Mouse (Mus musculus) limb, embryonic 13.5 days (tissue): Measurements from ENCODE around the gene Ank. TPM values are rescaled to one million over a fixed set of nuclear protein-coding genes. Genes with fewer than 3 reads are reported as not detected.

Experiments
- ATAC-seq: fragments of 200-750 bp; cut with Nextera tagmentation; 2 replicates; pipeline ENCODE4 v1.8.0; 2017; ENCODE audit warnings: low read depth, moderate number of reproducible peaks, moderate TSS enrichment; ENCODE audit not compliant: low FRiP score
- H3K27ac ChIP-seq: fragments of 300-500 bp; sonication (generic); 2 replicates; pipeline ENCODE4 v1.5.1; 2015; ENCODE audit warnings: inconsistent platforms, mild to moderate bottlenecking, moderate library complexity
- H3K27me3 ChIP-seq: fragments of 300-500 bp; sonication (generic); 2 replicates; pipeline ENCODE4 v1.6.1; 2015; ENCODE audit warnings: mild to moderate bottlenecking, inconsistent platforms
- H3K36me3 ChIP-seq: fragments of 300-500 bp; sonication (generic); 2 replicates; pipeline ENCODE4 v1.6.1; 2015; ENCODE audit warnings: inconsistent platforms, mild to moderate bottlenecking, moderate library complexity
- H3K4me1 ChIP-seq: fragments of 300-500 bp; sonication (generic); 2 replicates; pipeline ENCODE4 v1.6.1; 2015; ENCODE audit warnings: inconsistent platforms
- H3K4me2 ChIP-seq: fragments of 300-500 bp; sonication (generic); replicated peaks from 2 replicates; pipeline ENCODE4 v1.6.1; 2015; ENCODE audit warnings: inconsistent platforms, mild to moderate bottlenecking, moderate library complexity
- H3K4me3 ChIP-seq: fragments of 300-500 bp; sonication (generic); 2 replicates; pipeline ENCODE4 v1.5.1; 2015; ENCODE audit warnings: moderate library complexity, mild to moderate bottlenecking, inconsistent platforms
- H3K9ac ChIP-seq: fragments of 300-500 bp; sonication (generic); 2 replicates; pipeline ENCODE4 v1.6.1; 2015; ENCODE audit warnings: mild to moderate bottlenecking, inconsistent platforms
- H3K9me3 ChIP-seq: fragments of 300-500 bp; sonication (generic); 2 replicates; pipeline ENCODE4 v1.6.1; 2016; ENCODE audit warnings: inconsistent platforms
- WGBS: fragments of 180-500 bp; shearing (Covaris S2); methylation state at CpG from one replicate; pipeline ENCODE4 v1.1.7; 2015; 5-methylcytosine and 5-hydroxymethylcytosine counted together
- polyA plus RNA-seq: library from polyadenylated mRNA; unstranded; fragments of >200 nt; fragmentation: Nextera tagmentation; extraction: Ambion mirVana; gene quantifications from 2 replicates; pipeline ENCODE4 v1.2.1, GENCODE M21; 2015

Gene Ank
- polyA plus RNA-seq, 1 experiment from 2014 or later = 7.0 TPM

DNA sequence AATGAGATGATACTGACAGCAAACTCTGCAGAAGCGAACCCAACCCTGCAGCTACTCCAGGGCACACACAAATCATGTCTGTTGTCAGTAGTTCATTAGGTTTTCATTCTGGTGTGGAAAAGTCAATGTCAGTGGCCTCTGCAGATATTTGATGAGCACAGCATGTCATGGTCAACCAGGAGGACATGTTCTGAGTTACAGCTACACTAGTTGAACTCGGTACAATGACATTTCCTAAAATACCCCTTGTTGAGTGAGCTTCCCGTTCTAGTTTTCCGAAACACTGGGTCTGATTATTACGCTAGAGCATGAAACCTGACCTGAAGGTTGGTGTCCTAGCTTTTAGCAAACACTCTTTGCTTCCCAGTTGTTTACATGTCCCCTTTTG, 119.6 kb downstream of the Ank start:
- H3K4me3 ChIP-seq = no peak overlapping the region
- H3K27me3 ChIP-seq = no peaks in the 10 kb centered on the region
- no peak overlapping the region for H3K4me2 ChIP-seq
- H3K36me3 ChIP-seq = peaks cover 31% of the 10 kb centered on the region
- no peaks in the 10 kb centered on the region for H3K9me3 ChIP-seq
- WGBS = 90% methylated on average over 5 of the region's 5 CpGs
- ATAC-seq = no peak
- H3K9ac ChIP-seq = no peak overlapping the region
- no peak overlapping the region for H3K27ac ChIP-seq
- no peaks in the 10 kb centered on the region for H3K4me1 ChIP-seq

DNA sequence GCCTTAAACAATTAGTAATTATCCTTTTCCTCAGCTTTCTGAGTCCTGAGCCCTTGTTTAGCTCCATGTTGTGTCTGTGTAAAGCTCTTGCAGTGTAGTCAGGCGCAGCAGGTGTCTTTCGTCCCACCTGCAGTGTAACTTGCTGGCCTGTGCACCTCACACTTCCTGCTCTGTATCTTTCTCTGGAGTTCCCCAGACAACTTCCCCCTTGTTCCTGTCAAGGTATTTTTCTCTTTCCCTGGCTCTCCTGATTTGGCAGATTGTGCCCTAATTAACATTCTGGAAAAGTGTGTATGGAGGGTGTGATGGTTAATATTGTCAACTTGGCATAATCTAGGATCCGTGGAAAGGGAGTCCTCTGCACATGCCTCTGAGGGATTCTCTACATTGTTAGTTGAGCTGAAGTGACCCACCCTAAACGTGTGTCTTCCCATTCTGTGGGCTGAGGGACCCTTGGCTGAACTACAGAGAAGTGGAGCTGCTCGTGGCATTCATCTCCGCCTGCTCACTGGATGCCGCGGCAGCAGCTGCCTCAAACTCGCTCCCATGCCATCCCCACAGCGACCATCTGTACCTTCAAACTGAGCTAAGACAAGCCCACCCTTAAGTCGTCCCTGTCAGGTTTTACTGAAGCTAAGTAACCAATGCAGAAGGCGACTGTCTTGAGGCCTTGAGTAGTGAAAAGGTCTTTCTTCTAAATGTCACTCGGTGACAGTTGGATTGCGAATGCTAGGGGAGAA, 121.8 kb downstream of the Ank start:
- H3K27me3 ChIP-seq = no peaks in the 10 kb centered on the region
- no peaks in the 10 kb centered on the region for H3K4me1 ChIP-seq
- ATAC-seq = no peak
- 82% methylated on average over 14 of the region's 14 CpGs for whole genome bisulfite sequencing
- H3K9ac ChIP-seq = no peak overlapping the region
- H3K36me3 ChIP-seq = peaks cover 42% of the 10 kb centered on the region
- H3K27ac ChIP-seq = no peak overlapping the region
- H3K9me3 ChIP-seq = no peaks in the 10 kb centered on the region
- no peak overlapping the region for H3K4me2 ChIP-seq
- H3K4me3 ChIP-seq = no peak overlapping the region

DNA sequence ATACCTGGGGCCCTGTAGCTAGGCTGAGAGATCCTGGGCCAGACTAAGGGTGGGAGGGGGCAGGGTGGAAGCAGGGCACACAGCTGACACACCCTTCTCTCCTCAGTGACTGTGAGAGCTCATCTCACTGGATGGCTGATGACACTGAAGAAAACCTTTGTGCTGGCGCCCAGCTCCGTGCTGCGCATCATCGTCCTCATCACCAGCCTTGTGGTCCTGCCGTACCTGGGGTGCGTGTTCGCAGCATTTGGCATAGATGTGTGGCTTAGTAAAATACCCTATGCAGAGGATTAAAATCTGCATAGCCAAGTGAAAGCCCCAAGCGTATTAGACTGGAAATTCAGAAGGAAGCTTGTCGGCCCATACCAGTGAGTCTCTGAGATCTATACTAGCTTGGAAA, 124.3 kb downstream of the Ank start:
- H3K9me3 ChIP-seq = no peaks in the 10 kb centered on the region
- no peak overlapping the region for H3K4me2 ChIP-seq
- 96% methylated on average over 9 of the region's 9 CpGs for WGBS
- no peak overlapping the region for H3K4me3 ChIP-seq
- peaks cover 10% of the 10 kb centered on the region for H3K4me1 ChIP-seq
- H3K27me3 ChIP-seq = no peaks in the 10 kb centered on the region
- H3K36me3 ChIP-seq = peaks cover 48% of the 10 kb centered on the region
- no peak overlapping the region for H3K27ac ChIP-seq
- H3K9ac ChIP-seq = no peak overlapping the region
- no peak for ATAC-seq

DNA sequence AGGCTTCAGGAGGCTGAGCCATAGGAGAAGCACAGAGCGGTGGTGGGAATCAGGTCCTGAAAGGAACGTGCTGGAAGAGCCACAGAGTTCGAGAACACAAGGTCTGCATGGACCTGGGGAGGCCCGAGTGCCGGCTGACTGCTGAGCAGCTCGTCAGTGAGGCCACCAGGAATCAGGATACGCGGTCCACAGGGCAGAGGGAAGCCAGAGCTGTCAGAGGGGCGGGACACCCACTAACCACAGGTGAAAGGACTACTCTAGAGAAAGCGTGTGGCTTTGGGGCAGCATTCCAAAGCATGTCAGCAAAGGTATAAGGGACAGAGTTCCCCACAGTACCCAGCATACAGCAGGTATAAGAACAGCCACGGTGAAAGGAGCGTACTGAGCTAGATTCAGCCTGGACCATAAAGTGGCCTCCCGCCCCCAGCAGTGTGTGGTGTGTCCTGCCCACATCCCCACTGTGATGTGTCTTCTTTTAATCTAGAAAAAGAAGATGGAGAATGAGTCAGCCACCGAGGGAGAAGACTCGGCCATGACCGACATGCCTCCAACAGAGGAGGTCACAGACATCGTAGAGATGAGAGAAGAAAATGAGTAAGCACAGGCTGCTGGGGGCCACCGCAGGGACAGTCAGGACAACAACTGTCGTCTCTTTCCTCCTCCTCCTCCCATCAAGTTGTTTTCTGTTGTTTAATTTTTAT, 126.3 kb downstream of the Ank start:
- Histone ChIP-seq H3K9ac (no peak overlapping the region), H3K27ac (no peak overlapping the region), H3K27me3 (no peaks in the 10 kb centered on the region), H3K4me1 (peaks cover 21% of the 10 kb centered on the region), H3K4me3 (no peak overlapping the region), H3K36me3 (peaks cover 48% of the 10 kb centered on the region), H3K4me2 (no peak overlapping the region), H3K9me3 (no peaks in the 10 kb centered on the region)
- no peak for ATAC-seq
- 89% methylated on average over 19 of the region's 19 CpGs for WGBS

DNA sequence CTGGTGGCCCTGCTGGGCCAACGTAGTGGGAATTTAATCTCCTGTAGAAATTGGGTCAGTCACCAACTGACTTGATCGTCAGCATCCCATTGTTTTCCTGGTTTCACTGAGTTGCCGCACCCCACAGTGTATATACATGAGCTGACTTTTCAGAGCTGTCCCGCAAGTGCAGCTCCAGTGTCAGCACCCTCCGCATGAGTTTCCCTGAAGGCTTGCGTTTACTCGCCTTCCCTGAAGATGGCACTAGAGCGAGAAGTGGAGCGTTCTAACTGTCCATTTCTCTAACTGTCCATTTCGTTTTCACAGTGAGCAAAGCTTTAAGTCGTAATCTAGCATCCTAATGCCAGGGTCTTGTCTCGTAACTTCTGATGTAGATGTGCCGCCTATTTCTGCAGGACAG, 127.2 kb downstream of the Ank start:
- no peak overlapping the region for H3K4me2 ChIP-seq
- H3K27me3 ChIP-seq = no peaks in the 10 kb centered on the region
- no peak overlapping the region for H3K9ac ChIP-seq
- ATAC-seq = no peak
- 83% methylated on average over 13 of the region's 13 CpGs for WGBS
- no peak overlapping the region for H3K4me3 ChIP-seq
- no peaks in the 10 kb centered on the region for H3K9me3 ChIP-seq
- H3K27ac ChIP-seq = no peak overlapping the region
- peaks cover 28% of the 10 kb centered on the region for H3K4me1 ChIP-seq
- H3K36me3 ChIP-seq = peaks cover 49% of the 10 kb centered on the region

DNA sequence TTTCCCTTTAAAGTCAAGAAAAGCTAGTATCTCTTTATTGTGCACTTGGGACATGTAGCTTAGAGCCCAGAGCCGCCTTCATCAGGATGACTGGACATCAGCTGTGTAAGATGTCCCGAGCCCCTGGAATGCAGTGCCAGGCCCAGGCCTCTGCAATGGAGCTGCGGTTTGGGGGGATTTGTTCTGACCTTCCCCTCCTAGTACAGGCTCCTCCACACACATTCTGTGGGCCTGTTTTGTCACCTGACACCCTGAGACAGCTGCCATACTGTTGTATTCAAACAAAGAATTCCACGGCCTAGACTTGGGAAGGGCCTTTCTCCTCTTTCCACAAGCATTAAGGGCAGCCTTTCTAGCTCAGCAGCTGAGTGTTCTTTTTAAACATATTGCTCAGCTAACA, 128.5 kb downstream of the Ank start:
- WGBS = 39% methylated on average over 4 of the region's 4 CpGs
- Histone ChIP-seq H3K9me3 (no peaks in the 10 kb centered on the region), H3K36me3 (peaks cover 50% of the 10 kb centered on the region), H3K27ac (peak overlapping the region; percentile 83; the same call in 1 of the 2 replicates), H3K4me2 (no peak overlapping the region), H3K27me3 (no peaks in the 10 kb centered on the region), H3K9ac (no peak overlapping the region), H3K4me1 (peaks cover 33% of the 10 kb centered on the region), H3K4me3 (no peak overlapping the region)
- peak; percentile 80 for ATAC-seq

DNA sequence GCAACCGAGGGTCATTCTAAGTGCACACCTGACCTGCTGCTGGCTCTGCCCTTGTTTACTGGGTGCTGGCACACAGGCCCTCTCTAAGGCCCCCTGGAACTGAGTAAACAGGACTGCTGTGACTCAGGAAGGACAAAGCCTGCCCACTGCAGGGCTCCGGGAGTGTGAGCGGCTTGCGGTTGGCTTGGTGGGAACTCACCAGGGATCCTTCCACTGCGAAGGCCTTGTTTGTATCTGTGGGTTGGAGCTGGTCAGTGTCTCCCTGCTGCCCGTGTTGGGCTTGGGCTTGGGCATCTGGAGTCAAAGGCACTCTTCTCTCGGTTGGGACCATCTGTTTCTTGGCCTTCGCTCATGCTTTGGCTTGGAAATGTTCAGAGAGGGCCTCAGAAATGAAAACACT, 129.1 kb downstream of the Ank start:
- Histone ChIP-seq H3K9me3 (no peaks in the 10 kb centered on the region), H3K27ac (peak overlapping the region; percentile 83), H3K4me1 (peaks cover 33% of the 10 kb centered on the region), H3K27me3 (no peaks in the 10 kb centered on the region), H3K36me3 (peaks cover 50% of the 10 kb centered on the region), H3K4me3 (no peak overlapping the region), H3K4me2 (no peak overlapping the region), H3K9ac (0 out of 2 replicates have a peak overlapping the region, but pooled peaks have one; percentile 13)
- 54% methylated on average over 8 of the region's 8 CpGs for WGBS
- no peak for ATAC-seq

DNA sequence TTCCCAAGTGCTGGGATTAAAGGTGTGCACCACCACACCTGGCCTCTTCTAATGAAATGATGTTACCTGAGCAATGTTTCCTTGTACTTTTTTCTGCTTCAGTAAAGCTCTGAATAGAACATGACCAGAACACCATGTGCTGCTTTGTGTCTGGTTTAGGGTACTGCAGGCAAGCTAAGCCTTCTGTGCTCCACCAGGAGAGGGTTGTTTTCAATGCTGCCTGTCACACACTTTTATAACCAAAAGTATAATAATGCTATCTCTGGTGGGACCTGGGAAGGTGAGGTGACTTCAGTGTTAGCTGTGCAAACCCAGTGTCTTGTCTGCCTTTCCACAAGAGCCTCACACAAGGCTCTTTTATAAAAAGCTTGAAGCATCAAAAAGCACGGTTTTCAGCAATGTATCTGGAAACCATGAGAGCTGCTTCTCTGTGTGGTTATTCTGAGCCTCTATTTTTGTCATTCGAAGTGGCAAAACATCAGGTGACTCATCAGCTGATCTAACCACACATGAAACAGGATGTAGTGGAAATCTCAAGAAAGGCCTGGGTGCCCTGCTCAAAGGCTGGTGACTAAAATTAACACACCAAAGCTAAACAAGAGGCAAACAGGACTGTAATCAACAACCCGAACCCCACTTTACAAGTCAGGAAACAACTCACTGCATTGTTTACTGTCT, 130.1 kb downstream of the Ank start:
- ATAC-seq = no peak
- H3K27me3 ChIP-seq = no peaks in the 10 kb centered on the region
- 70% methylated on average over 3 of the region's 3 CpGs for WGBS
- H3K4me3 ChIP-seq = no peak overlapping the region
- peaks cover 45% of the 10 kb centered on the region for H3K36me3 ChIP-seq
- peaks cover 33% of the 10 kb centered on the region for H3K4me1 ChIP-seq
- 0 out of 2 replicates have a peak overlapping the region, but pooled peaks have one; percentile 83 for H3K27ac ChIP-seq
- no peaks in the 10 kb centered on the region for H3K9me3 ChIP-seq
- H3K9ac ChIP-seq = no peak overlapping the region
- H3K4me2 ChIP-seq = no peak overlapping the region

DNA sequence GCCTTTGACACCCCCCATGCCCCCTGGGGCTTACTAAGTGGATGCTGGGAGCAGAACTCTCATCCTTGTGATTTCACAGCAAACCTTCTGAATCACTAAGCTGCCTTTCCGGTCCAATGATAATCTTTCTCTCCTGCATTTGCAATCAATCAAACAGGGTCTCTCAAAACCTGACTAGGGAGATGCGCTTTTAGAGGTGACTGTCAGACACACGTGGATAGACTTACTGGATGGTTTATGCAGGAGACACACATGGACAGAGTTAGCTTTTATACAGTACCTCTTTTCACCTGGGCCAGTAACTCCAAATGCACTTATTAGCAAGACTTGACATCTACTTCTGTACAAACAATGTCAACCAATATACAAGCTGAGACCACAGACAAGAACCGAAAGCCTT, 131.0 kb downstream of the Ank start:
- H3K9me3 ChIP-seq = no peaks in the 10 kb centered on the region
- no peak overlapping the region for H3K4me3 ChIP-seq
- H3K9ac ChIP-seq = no peak overlapping the region
- no peak overlapping the region for H3K27ac ChIP-seq
- H3K36me3 ChIP-seq = peaks cover 38% of the 10 kb centered on the region
- ATAC-seq = no peak
- no peak overlapping the region for H3K4me2 ChIP-seq
- H3K4me1 ChIP-seq = peaks cover 33% of the 10 kb centered on the region
- WGBS = 88% methylated on average over 4 of the region's 4 CpGs
- H3K27me3 ChIP-seq = no peaks in the 10 kb centered on the region

DNA sequence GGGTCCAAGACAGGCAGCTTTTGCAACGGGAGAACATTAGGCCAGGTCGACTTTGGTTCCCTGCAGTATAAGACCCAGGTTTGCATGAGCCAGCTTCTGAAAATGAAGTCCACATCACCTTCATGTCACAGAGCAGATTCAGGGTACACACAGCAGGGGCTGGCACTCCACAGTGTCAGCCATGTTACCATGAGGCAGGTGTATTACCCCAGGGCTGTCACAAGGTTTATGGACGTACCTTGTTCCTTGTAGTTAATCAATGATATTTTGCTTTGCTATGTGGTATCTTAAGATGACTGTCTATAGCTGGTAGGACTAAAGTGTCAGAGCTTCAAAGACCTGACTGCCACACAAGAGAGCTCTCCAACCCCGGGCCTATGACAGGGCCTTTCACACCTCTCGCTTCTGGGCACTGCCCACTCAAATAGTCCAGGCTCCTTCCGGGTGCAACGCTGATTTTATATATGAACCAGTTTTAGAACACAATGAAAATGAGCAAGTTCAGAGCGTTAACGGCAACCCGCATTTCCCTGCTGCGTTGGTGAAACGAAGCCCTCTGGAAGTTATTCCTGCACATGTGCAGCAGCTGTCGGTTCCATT, 132.4 kb downstream of the Ank start:
- no peaks in the 10 kb centered on the region for H3K9me3 ChIP-seq
- H3K27me3 ChIP-seq = no peaks in the 10 kb centered on the region
- H3K27ac ChIP-seq = no peak overlapping the region
- ATAC-seq = no peak
- peaks cover 33% of the 10 kb centered on the region for H3K4me1 ChIP-seq
- no peak overlapping the region for H3K4me2 ChIP-seq
- no peak overlapping the region for H3K9ac ChIP-seq
- 62% methylated on average over 13 of the region's 13 CpGs for WGBS
- H3K36me3 ChIP-seq = peaks cover 36% of the 10 kb centered on the region
- H3K4me3 ChIP-seq = no peak overlapping the region

DNA sequence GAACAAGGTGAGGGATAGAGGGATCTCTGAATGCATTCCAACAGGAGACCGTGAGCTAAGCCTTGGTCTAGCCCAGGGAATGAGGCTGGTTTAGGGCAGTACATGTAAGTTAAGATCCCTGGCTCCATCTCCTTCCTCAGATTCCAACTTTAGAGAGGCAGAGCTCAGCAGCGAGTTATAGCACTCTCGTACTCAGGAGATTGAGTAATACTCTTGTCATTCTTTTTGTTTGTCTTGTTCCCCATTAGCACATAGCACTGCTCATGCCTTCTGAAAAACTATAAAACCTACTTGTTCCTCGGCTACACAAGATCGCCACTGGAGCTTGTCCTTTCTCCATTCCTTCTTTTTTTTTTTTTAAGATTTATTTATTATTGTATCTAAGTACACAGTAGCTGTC, 134.0 kb downstream of the Ank start:
- no peak for ATAC-seq
- no peaks in the 10 kb centered on the region for H3K9me3 ChIP-seq
- no peaks in the 10 kb centered on the region for H3K27me3 ChIP-seq
- H3K4me2 ChIP-seq = no peak overlapping the region
- no peak overlapping the region for H3K27ac ChIP-seq
- H3K4me1 ChIP-seq = peaks cover 26% of the 10 kb centered on the region
- peaks cover 46% of the 10 kb centered on the region for H3K36me3 ChIP-seq
- WGBS = 93% methylated on average over 5 of the region's 5 CpGs
- H3K4me3 ChIP-seq = no peak overlapping the region
- no peak overlapping the region for H3K9ac ChIP-seq

DNA sequence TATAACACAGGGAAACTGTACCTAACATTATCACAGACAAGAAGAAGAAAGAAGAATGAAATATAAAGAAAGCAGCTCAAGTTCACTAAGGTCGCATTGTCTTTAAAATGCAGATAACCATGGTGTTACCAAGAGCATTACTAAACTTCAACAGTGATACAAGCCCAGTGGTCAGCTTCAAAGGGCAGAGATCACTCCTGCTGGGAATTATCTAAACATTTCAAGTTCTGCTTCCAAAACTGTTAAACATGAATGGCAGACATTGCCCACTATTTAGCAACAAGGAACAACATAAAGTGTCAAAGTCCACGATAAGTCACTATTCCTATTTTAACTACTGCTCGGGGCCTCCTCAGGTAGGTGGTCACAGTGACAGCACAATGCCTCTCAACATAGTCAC, 138.1 kb downstream of the Ank start:
- Histone ChIP-seq H3K27me3 (no peaks in the 10 kb centered on the region), H3K9ac (no peak overlapping the region), H3K4me1 (peaks cover 11% of the 10 kb centered on the region), H3K9me3 (no peaks in the 10 kb centered on the region), H3K4me3 (no peak overlapping the region), H3K36me3 (peaks cover 62% of the 10 kb centered on the region), H3K4me2 (no peak overlapping the region), H3K27ac (no peak overlapping the region)
- ATAC-seq = no peak
- WGBS = 90% methylated on average over 3 of the region's 3 CpGs
